Mouse (Mus musculus): ENCODE data around the gene Lpar5. TPM values are rescaled to one million over a fixed set of nuclear protein-coding genes. Genes with fewer than 3 reads are reported as not detected.
"Not testable (repeated sequence)": the region's sequence is repeated elsewhere in the genome, so short reads cannot be mapped to it uniquely, and the experiment has no call there.

The Lpar5 gene
- polyA plus RNA-seq (2015; fragmentation: Nextera tagmentation; extraction: Ambion mirVana): 0.54 and 1.0 TPM in 2 replicates

- Histone ChIP-seq H3K9me3 (no peaks in the 10 kb centered on the region), H3K27me3 (no peaks in the 10 kb centered on the region), H3K4me3 (no peak within 1 kb of the TSS), H3K36me3 (no peaks in the 10 kb centered on the region), H3K4me1 (replicated peaks) (peaks cover 12% of the 10 kb centered on the region), H3K4me2 (no peak within 1 kb of the TSS), H3K27ac (replicated peaks) (no peak within 1 kb of the TSS), H3K9ac (no peak within 1 kb of the TSS)
- no peak for ATAC-seq (ENCODE audit: low FRiP score, low read depth)
- WGBS: 63% methylated on average over 7 of the region's 8 CpGs
Measured at GRCm38 (mm10) chr6:125067571-125067995, at the start of gene Lpar5. TSS of gene Lpar5 (plus strand) at chr6:125067920.

DNA sequence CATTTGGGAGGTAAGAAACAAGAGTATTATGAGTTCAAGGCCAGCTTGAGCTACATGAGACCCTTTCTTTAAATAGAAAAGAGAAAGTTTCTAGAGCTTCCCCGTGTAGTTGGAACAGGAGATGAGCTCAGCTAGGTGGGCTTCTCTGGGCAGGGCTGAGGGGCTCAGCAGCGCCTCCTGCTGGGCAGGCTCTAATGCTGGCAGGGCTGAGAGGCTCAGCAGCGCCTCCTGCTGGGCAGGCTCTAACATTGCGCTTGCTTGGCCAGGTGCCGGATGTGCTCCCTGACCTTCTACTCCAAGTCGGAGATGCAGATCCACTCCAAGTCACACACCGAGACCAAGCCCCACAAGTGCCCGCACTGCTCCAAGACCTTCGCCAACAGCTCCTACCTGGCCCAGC lies 37.2 kb upstream of the Lpar5 start:
- ATAC-seq (ENCODE audit: low FRiP score, low read depth); H3K9ac ChIP-seq; H3K4me1 ChIP-seq (replicated peaks); H3K4me2 ChIP-seq; H3K9me3 ChIP-seq; H3K4me3 ChIP-seq; H3K27me3 ChIP-seq; H3K27ac ChIP-seq (replicated peaks): not testable (repeated sequence)
- 43% methylated on average over 8 of the region's 9 CpGs for WGBS
- H3K36me3 ChIP-seq: peaks cover 60% of the 10 kb centered on the region

GRCm38 (mm10) chr6:125031604-125032003 lies 36.1 kb upstream of the Lpar5 start:
- no peaks in the 10 kb centered on the region for H3K9me3 ChIP-seq
- peak; percentile 38; the same call in 1 of the 2 replicates for ATAC-seq (ENCODE audit: low FRiP score, low read depth)

GRCm38 (mm10) chr6:125038666-125039065 lies 29.1 kb upstream of the Lpar5 start:
- 90% methylated on average over 4 of the region's 4 CpGs for WGBS
- ATAC-seq (ENCODE audit: low FRiP score, low read depth): no peak
- H3K9ac ChIP-seq: 0 out of 2 replicates have a peak overlapping the region, but pooled peaks have one; percentile 30
- H3K27ac ChIP-seq (replicated peaks): peak overlapping the region; percentile 74
- H3K9me3 ChIP-seq: no peaks in the 10 kb centered on the region
- peak overlapping the region; percentile 85 for H3K4me3 ChIP-seq
- no peaks in the 10 kb centered on the region for H3K27me3 ChIP-seq
- peaks cover 20% of the 10 kb centered on the region for H3K4me1 ChIP-seq (replicated peaks)
- peaks cover 35% of the 10 kb centered on the region for H3K36me3 ChIP-seq
- H3K4me2 ChIP-seq: peak overlapping the region; percentile 67

More at GRCm38 (mm10) chr6:125031604-125032003, 36.1 kb upstream of the Lpar5 start:
- Histone ChIP-seq H3K27me3 (no peaks in the 10 kb centered on the region), H3K9ac (no peak overlapping the region), H3K4me3 (no peak overlapping the region), H3K4me1 (replicated peaks) (no peaks in the 10 kb centered on the region), H3K27ac (replicated peaks) (no peak overlapping the region), H3K36me3 (peaks cover 58% of the 10 kb centered on the region), H3K4me2 (no peak overlapping the region)
- WGBS: 92% methylated on average over 16 of the region's 16 CpGs

DNA sequence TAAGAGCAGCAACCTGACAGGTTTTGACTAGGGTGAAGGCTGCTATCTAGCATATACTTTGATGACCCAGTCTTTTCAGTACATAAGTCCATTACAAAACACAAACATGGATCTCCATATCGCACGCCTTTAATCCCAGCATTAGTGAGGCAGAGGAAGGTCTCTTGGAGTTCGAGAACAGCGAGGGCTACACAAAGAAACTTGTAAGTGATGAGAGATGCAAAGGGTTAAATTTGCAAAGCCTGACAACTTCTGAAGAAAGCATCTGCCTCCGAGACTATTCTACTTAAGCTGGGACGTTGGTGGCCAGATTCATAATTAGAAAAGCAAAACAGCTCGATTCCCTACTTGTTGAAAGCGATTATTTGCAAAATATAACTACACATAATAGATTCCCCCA lies 28.6 kb upstream of the Lpar5 start:
- Histone ChIP-seq H3K9ac (peak overlapping the region; percentile 30; the same call in 1 of the 2 replicates), H3K27me3 (no peaks in the 10 kb centered on the region), H3K9me3 (no peaks in the 10 kb centered on the region), H3K4me1 (replicated peaks) (peaks cover 20% of the 10 kb centered on the region), H3K4me3 (peak overlapping the region; percentile 85), H3K4me2 (peak overlapping the region; percentile 67), H3K36me3 (peaks cover 36% of the 10 kb centered on the region), H3K27ac (replicated peaks) (peak overlapping the region; percentile 74)
- 7% methylated on average over 8 of the region's 8 CpGs for WGBS
- no peak; the same call in 1 of the 2 replicates for ATAC-seq (ENCODE audit: low FRiP score, low read depth)

DNA sequence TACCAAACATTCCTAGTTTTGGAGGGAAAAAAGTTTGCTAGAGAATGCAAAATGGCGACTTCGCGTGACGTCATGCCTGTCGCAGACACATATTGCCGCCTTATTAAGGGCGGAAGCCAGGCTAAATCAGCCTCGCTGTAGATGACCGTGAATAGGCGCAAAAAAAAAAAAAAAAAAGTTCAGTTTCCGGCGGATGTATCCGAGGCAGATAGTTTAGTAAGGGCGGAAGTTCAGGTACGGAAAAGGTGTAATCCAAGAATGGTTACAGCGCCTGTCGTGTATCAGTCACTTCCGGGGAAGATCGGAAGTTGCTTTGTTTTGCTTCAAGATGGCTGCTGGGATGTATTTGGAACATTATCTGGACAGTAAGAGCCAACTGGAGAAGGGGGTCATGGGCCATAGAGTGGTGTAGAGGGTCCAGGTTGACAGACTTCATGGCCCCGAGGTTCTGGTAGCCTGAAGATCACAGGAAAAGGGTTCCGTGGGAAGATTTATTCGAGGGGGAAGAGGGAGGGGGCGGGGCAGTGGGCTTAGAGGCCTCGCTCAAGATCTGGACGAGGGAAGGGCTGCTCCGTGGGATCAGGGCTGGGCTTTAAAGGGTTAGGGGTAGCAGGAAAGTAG lies 28.1 kb upstream of the Lpar5 start, which contains the start of gene Ing4:
Gene Ing4, plus strand, starts transcription at position 228 of the 621 bp plus-strand sequence.
- ATAC-seq (ENCODE audit: low FRiP score, low read depth): peak; percentile 97
- no peaks in the 10 kb centered on the region for H3K27me3 ChIP-seq
- peaks cover 38% of the 10 kb centered on the region for H3K36me3 ChIP-seq
- peaks cover 20% of the 10 kb centered on the region for H3K4me1 ChIP-seq (replicated peaks)
- peak within 1 kb of the TSS; percentile 82 for H3K4me2 ChIP-seq
- H3K27ac ChIP-seq (replicated peaks): peak within 1 kb of the TSS; percentile 82
- H3K4me3 ChIP-seq: peak within 1 kb of the TSS; percentile 85
- no peaks in the 10 kb centered on the region for H3K9me3 ChIP-seq
- peak within 1 kb of the TSS; percentile 73 for H3K9ac ChIP-seq
- WGBS: 0% methylated on average over 26 of the region's 26 CpGs

DNA sequence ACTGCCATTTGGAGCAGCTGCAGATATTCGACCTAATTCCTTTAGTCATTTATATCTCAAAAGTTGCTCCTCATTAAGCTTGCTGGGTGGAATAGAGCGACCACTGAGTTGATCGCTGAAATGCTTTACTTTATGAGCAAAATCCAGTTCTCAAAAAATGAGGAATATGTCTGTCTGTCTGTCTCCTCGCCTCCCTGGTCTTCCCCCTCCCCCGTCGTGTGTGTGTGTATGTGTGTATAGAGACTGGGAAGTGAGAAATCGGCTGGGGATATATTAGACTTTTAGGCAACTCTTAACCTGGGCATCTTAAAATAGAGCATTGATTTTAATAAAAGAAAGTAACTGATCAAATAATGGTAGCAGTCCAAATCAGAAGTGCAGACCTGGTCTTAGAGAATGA lies 27.5 kb upstream of the Lpar5 start:
- peak overlapping the region; percentile 85 for H3K4me3 ChIP-seq
- H3K27me3 ChIP-seq: no peaks in the 10 kb centered on the region
- H3K36me3 ChIP-seq: peaks cover 38% of the 10 kb centered on the region
- 21% methylated on average over 7 of the region's 7 CpGs for WGBS
- H3K9ac ChIP-seq: peak overlapping the region; percentile 73
- H3K9me3 ChIP-seq: no peaks in the 10 kb centered on the region
- peaks cover 20% of the 10 kb centered on the region for H3K4me1 ChIP-seq (replicated peaks)
- peak overlapping the region; percentile 82 for H3K4me2 ChIP-seq
- peak overlapping the region; percentile 82 for H3K27ac ChIP-seq (replicated peaks)
- ATAC-seq (ENCODE audit: low FRiP score, low read depth): no peak

DNA sequence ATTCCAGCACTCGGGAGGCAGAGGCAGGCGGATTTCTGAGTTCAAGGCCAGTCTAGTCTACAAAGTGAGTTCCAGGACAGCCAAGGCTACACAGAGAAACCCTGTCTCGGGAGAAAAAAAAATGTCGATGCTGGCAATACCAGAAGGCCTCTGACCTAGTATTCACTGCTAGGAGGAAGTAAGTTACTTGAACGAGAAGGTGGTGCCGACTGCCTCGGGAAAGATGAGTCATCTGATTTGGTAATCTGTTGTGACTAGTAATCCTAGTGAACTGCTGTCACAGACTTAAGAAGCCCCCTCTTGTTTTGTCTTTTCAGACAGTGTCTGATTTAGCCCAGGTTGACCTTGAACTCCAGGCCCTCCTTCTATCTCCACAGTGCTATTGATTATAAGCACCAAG lies 26.7 kb upstream of the Lpar5 start:
- no peak overlapping the region for H3K4me3 ChIP-seq
- no peak for ATAC-seq (ENCODE audit: low FRiP score, low read depth)
- no peaks in the 10 kb centered on the region for H3K9me3 ChIP-seq
- H3K9ac ChIP-seq: no peak overlapping the region
- H3K36me3 ChIP-seq: peaks cover 31% of the 10 kb centered on the region
- H3K27me3 ChIP-seq: no peaks in the 10 kb centered on the region
- 0 out of 2 replicates have a peak overlapping the region, but pooled peaks have one; percentile 82 for H3K4me2 ChIP-seq
- 91% methylated on average over 7 of the region's 7 CpGs for WGBS
- no peak overlapping the region for H3K27ac ChIP-seq (replicated peaks)
- H3K4me1 ChIP-seq (replicated peaks): peaks cover 20% of the 10 kb centered on the region

- Histone ChIP-seq H3K4me3 (no peak overlapping the region), H3K9me3 (no peaks in the 10 kb centered on the region), H3K4me2 (no peak overlapping the region), H3K27ac (replicated peaks) (no peak overlapping the region), H3K9ac (no peak overlapping the region), H3K27me3 (no peaks in the 10 kb centered on the region), H3K36me3 (peaks cover 24% of the 10 kb centered on the region), H3K4me1 (replicated peaks) (peaks cover 20% of the 10 kb centered on the region)
- no peak for ATAC-seq (ENCODE audit: low FRiP score, low read depth)
- WGBS: 97% methylated on average over 7 of the region's 7 CpGs
Measured at GRCm38 (mm10) chr6:125042081-125042480, 25.6 kb upstream of the Lpar5 start.

DNA sequence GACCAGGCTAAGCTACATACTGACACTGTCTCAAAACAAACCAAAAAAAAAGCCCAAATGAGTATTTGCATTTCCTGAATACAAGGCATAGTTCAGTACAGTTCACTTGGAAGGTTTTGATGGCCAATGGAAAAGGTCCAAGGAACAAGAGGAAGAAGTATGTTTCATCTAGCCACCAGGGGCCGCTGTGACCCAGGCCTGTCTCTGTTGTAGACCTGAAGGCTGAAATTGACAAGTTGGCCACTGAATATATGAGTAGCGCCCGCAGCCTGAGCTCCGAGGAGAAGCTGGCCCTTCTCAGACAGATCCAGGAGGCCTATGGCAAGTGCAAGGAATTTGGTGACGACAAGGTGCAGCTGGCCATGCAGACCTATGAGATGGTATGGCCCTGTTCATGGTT lies 21.0 kb upstream of the Lpar5 start:
- Histone ChIP-seq H3K36me3 (peaks cover 43% of the 10 kb centered on the region), H3K9me3 (no peaks in the 10 kb centered on the region), H3K27me3 (no peaks in the 10 kb centered on the region), H3K4me1 (replicated peaks) (no peaks in the 10 kb centered on the region), H3K27ac (replicated peaks) (no peak overlapping the region), H3K4me2 (no peak overlapping the region), H3K4me3 (no peak overlapping the region), H3K9ac (no peak overlapping the region)
- 23% methylated on average over 5 of the region's 5 CpGs for WGBS
- peak; percentile 12; the same call in 1 of the 2 replicates for ATAC-seq (ENCODE audit: low FRiP score, low read depth)

DNA sequence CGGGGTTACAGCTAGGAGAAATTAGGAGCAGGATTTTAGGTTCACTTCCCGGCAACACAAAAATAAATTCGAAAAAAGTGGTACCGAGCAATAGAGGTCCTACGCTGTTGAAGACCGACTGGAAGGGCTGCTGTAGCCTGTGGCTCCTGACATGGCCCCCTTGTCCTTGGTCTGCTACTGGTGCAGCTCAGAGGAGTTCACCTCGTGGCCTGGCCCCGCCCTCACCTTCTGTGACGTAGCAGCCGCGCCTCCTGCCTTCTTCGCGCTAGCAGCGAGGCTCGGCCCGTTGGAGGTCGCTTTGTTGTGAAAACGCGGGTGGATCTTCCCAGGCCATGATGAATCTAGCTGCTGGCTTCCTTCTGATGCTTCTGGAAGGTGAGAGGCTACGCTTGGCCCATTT lies 18.0 kb upstream of the Lpar5 start, which contains the start of gene Acrbp:
Gene Acrbp, plus strand, starts transcription at position 12 of the 400 bp plus-strand sequence.
- Histone ChIP-seq H3K9ac (no peak within 1 kb of the TSS), H3K4me3 (no peak within 1 kb of the TSS), H3K36me3 (peaks cover 56% of the 10 kb centered on the region), H3K4me1 (replicated peaks) (no peaks in the 10 kb centered on the region), H3K4me2 (no peak within 1 kb of the TSS), H3K9me3 (no peaks in the 10 kb centered on the region), H3K27ac (replicated peaks) (no peak within 1 kb of the TSS), H3K27me3 (no peaks in the 10 kb centered on the region)
- no peak for ATAC-seq (ENCODE audit: low FRiP score, low read depth)
- 37% methylated on average over 20 of the region's 20 CpGs for WGBS

DNA sequence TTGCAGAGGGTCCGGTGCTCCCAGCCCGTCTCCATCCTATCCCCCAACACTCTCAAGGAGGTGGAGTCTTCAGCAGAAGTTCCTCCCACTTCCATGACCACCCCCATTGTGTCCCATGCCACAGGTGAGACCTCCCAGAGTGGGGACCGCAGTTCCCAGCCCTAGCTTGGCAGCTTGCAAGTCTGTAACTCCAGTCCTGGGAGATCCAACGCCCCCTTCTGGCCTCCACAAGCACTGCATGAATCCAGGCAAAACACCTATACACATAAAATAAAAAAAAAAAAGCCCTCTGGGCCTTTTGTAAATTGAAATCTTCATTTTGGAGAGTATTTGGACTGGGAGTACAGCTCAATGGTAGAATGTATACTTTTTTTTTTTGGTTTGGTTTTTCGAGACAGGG lies 16.5 kb upstream of the Lpar5 start:
- no peak overlapping the region for H3K27ac ChIP-seq (replicated peaks)
- H3K4me2 ChIP-seq: no peak overlapping the region
- no peaks in the 10 kb centered on the region for H3K4me1 ChIP-seq (replicated peaks)
- H3K36me3 ChIP-seq: peaks cover 58% of the 10 kb centered on the region
- H3K9ac ChIP-seq: no peak overlapping the region
- no peaks in the 10 kb centered on the region for H3K9me3 ChIP-seq
- no peaks in the 10 kb centered on the region for H3K27me3 ChIP-seq
- no peak for ATAC-seq (ENCODE audit: low FRiP score, low read depth)
- no peak overlapping the region for H3K4me3 ChIP-seq
- 68% methylated on average over 5 of the region's 5 CpGs for WGBS
